Mouse (Mus musculus): ENCODE results near the gene Lrrc8c. TPM values are rescaled to one million over a fixed set of nuclear protein-coding genes. Genes with fewer than 3 reads are reported as not detected.

Gene Lrrc8c
- polyA plus RNA-seq (2017; shearing (Covaris generic)) = 66.3 TPM

DNA sequence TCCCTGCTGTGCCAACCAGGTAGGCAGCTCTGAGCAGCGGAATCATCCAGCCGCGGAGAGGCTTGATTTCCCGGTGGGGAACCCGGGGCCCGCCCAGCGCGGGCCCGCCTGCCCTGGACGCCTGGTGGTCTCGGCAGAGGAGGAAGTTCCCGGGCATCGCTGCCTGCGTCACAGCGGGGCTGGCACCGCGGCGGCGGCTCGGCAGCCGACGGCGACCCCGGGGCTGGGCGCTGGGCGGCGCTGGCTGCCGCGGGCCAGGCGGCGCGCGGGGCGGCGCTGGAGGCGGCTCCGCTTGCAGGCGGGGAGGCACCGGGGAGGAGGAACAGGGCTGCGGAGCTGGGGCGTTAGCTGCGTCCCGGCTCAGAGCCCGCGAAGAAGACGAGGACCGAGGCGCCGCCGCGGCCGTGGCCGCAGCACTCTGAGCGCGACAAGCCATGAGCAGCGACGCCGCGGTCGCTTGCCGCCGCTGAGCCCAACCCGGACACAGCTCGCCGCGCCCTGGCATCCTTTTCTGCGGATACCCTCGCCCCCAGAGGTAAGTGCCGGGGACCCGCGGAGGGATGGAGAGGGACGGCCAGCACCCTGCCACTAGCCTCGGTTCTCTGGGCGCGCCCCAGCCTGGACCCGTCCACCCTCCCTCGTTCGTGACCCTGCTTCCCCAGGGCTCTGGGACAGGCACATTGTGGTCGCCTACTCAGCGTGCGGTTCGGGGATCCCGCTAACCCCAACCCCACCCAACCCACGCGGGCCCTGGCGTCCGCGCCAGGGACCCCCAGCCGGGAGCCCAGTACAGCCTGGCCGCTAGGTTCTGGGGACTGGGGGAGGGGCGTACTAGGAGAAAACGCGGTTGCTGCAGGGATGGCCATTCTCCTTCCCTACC lies at the start of gene Lrrc8c:
Gene Lrrc8c, plus strand, starts transcription at position 293 of the 880 bp plus-strand sequence.

Other genes with a start within 250 kb of the Lrrc8c start
- gene Gm43302, start 225.7 kb upstream of the Lrrc8c start, polyA plus RNA-seq (2017; shearing (Covaris generic)) = 15.0 TPM
- gene Gbp6, start 225.7 kb upstream of the Lrrc8c start, polyA plus RNA-seq (2017; shearing (Covaris generic)) = 253 TPM
- 1.7 TPM for gene Lrrc8b, start 103.6 kb upstream of the Lrrc8c start, polyA plus RNA-seq (2017; shearing (Covaris generic))
- 16.1 TPM for gene Lrrc8d, start 180.6 kb downstream of the Lrrc8c start, polyA plus RNA-seq (2017; shearing (Covaris generic))

Data from inflammation-experienced regulatory T-cells, adult 16 weeks (primary cell).